Mouse (Mus musculus): ENCODE results near the gene Zfp869.
A peak's percentile ranks its signal among the peaks of the same experiment; 100 is the strongest.
"Not testable (repeated sequence)": the region's sequence is repeated elsewhere in the genome, so short reads cannot be mapped to it uniquely, and the experiment has no call there.

Gene Zfp869

GRCm38 (mm10) chr8:69710624-69711023, at the start of gene Zfp869:
Gene Zfp869, minus strand, starts transcription at chr8:69710724.
- DNase-seq = not testable (repeated sequence)

DNA sequence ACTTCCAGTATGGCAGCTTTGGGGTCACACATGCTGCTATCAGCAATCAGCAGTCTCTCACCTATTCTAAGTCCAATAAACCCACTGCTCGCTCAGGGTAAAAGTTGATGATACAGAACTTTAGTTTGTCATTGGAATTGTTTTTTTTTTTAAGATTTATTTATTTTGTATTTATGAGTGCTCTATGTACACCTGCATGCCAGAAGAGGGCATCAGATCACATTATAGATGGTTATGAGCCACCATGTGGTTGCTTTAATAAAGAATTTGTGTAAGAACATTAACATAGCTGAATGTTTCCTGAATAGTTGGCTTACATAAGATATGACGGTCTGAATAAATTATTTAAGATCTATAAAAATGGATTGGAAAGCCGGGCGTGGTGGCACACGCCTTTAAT, 47.8 kb upstream of the Zfp869 start:
- no peak for DNase-seq

DNA sequence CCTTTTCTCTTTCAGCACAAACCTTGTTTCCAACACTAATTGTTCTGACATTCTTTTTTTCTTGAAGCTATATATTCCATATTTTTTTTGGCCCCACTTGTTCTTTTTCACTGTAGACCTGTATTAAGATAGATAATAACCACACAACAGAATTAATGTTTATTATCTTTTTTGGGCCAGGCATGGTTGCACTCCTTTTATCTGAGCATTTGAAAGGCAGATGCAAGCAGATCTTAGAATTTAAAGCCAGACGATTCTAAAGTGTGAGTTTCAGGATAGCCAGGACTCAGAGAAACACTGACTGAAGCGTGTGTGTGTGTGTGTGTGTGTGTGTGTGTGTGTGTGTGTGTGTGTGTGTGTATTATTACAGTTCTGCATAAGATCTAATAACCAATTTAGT, 41.9 kb upstream of the Zfp869 start:
- no peak for DNase-seq

GRCm38 (mm10) chr8:69749544-69750454, 39.3 kb upstream of the Zfp869 start, which contains the start of gene Zfp963:
Gene Zfp963, minus strand, starts transcription at chr8:69749970.
- peak; percentile 97 for DNase-seq

DNA sequence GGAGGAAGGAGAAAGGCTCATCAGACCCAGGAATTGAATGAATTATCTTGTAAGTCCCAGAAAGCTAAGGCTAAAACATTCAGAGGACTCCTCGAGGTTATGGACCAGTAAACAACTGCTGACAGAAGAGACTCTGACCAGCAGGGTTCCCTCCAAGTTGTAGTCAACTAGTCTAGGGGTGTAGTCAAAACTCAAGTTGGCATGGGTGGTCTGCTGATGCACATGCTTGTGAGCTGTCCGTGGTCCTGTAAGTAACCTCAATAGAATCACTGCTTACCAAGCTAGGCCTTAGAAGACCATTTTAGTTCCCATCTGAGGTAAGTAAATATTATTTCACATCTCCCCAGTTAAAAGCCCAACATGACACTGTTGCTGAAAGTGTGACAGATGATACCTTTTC, 30.7 kb upstream of the Zfp869 start:
- DNase-seq = no peak

DNA sequence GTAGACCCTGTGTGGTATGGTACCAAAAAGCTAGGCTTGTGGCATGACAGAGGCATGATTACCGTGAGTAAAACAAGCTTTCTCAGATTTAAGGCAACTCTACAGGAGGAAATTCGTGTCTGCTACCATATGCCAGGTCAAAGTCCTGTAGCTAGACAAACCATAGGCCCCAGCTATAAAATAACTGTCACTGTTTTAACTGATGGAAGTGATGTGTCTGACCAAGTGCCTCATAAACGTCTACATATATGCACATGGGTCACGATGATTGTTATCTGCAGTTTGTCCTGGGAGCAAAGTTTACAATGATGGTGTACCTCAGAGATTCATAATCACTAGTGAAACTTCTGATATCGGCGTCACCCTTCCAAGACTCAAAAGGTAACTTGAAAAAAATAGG, 30.2 kb upstream of the Zfp869 start:
- DNase-seq = no peak

- DNase-seq = no peak
These were observed 25.0 kb upstream of the Zfp869 start for GRCm38 (mm10) chr8:69735495-69735894.

DNA sequence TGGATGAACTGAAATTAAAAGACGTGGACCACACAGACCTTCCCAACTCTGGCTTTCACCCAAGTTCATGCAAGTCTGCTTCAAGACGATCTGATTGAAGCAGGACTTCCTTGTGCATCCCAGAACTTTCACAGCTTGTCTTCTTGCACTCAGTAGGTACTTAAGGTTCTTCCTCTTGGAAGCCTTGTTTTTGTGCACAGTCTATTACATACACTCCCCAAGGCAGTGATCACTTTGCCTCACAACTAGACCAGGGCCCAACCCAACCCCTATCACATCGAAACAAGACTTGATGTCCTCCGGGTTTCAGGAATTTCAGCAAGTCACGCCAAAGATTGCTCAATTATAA, 6.7 kb upstream of the Zfp869 start:
- no peak for DNase-seq

DNA sequence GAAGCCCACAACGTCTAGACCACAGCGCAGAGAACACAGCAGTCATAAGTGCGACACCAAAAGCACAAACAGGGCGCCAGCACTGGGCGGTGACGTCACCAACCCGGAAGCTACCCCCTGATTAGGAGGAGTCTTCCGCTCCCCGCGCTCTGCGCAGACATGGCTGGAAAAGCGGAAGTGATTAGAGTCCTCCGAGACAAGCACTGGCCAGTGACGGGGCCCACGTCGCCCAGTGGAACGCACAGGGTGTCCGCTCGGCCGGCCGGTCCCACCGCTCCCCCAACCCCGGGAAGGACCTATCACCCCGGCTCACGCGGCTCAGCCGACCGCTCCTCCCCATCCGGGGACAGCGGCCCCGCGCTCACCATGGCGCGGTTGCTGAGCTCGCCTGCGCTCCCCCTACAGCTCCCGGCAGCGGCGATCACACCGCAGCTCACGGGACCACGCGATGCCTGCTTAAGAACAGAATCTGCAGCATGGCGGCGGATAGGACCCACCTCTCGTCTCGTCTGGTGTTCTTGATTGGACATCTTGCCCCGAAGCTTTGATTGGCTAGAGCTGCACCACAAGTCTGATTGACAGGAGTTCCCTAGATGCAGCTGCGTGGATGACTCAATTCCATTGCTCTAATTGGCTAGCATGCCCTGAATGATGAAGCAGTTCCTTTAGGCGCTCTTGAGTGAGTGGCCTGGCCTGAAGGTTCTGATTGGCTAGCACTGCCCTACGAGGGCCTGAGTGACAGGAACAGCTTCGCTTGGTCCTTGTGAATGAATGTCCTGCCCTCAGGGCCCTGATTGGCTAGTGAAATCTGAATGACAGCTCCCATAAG, 6.1 kb upstream of the Zfp869 start:
- peak; percentile 93 for DNase-seq

GRCm38 (mm10) chr8:69715366-69715765, 4.8 kb upstream of the Zfp869 start:
- DNase-seq = no peak

DNA sequence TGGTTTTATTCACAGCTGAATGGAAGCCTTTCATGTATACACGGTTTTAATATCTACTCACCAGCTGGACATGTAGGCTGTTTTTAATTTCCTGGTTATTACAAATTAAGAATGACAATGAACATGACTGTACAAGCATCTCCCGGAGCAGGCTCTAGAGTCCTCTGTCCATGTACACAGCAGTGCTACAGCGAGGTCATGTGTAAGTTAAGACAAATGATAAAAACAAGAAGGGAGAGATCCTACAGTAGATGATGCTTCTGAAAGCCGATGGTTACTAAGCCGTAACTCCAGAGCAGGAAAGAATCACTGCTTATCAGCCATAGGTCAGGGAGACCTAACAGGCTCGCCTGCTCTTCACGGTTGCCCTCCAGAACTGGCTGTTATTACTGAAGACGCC, 3.0 kb upstream of the Zfp869 start:
- DNase-seq = no peak

- DNase-seq = no peak
These were observed 8.7 kb downstream of the Zfp869 start for GRCm38 (mm10) chr8:69701810-69702209.

- DNase-seq = not testable (repeated sequence)
These were observed 45.5 kb downstream of the Zfp869 start for GRCm38 (mm10) chr8:69665051-69665450.

DNA sequence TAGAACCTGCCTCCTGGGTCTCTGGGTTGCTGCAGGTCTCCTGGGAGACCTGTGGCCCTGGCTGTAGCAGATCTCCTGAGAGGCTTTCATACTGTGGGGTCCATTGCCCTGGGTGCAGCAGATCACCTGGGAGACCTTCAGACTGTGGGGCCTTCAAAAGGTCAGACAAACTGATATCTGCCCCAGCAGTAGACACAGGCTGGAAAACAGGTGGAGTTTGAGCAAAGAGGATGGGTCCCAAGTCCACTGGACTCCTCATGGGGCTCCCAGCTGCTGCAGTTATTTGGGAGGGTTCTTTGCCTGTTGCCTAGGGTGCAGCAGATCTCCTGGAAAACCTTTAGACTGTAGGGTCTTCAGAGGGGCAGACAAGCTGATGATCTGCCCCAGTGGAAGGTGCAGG, 49.2 kb downstream of the Zfp869 start:
- no peak for DNase-seq
